Mouse (Mus musculus) E14TG2a.4 (cell line): ENCODE data around the gene Smad9.

Experiments
- CTCF ChIP-seq: conservative IDR thresholded peaks from 2 replicates; pipeline ENCODE4 v1.5.1; 2014; ENCODE audit warnings: low read length
- NANOG ChIP-seq: IDR thresholded peaks from 2 replicates; pipeline ENCODE4 v1.6.1; 2014; ENCODE audit warnings: borderline replicate concordance, low read length, mixed read lengths
- POU5F1 ChIP-seq: IDR thresholded peaks from 2 replicates; pipeline ENCODE4 v1.6.1; 2014; ENCODE audit warnings: low read length, borderline replicate concordance

DNA sequence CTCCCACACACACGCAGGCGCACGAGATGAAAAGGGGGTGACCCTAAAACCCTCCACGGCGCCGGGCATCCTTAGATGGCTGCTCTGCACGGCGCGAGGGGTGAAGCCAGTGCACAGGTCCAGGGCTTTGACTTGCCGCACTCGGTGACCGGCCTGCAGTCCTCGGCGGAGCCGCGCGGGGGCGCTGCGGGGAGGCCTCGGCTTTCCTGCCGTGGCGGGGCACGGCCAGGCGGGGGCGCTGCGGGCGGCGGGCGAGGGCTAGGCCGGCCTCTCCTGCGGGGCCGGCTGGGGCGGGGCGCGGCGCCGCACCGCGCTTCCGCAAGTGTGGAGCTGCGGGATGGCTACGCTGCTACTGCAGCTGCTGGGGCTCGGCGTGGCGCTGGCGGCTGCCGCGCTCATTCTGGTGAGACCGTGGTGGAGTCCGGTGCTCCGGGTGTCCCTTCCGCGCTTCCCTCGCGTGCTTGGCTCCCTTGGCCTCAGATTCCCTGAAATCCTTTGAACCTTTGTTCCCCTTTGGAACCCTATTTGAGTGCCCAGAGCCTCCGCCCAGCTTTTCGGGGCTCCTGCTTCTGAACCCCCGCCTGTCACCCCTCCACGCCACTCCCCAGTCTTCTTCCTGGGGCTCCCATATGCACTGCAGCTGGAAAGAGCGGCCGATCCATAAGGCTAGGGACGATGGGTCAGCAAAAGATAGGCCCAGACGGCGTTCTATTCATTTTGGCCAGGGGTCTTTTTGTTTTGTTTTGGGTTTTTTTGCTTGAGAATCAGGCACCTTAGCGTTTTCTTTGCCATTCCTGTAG lies 19.9 kb upstream of the Smad9 start, which contains the start of the genes Exosc8 and Alg5:
- TF ChIP-seq CTCF (no peak), POU5F1 (no peak), NANOG (no peak)
